ENCODE assay signal across 19 mouse cellular contexts in genomic region chr19:32522247-32522646, GRCm38 (mm10).
"Had no signal": no experiment of that assay in that cellular context is flagged by ENCODE, and none has a peak within 500 bp of the region (broad histone marks: within the 10 kb centered on the region; RNA-seq: fewer than 3 reads in every experiment).

No protein-coding gene starts in this region.

- H3K4me2 ChIP-seq: kidney, embryonic 15.5 days; liver, embryonic 15.5 days; midbrain, embryonic 11.5 days had no signal

- H3K27me3 ChIP-seq: kidney, embryonic 15.5 days; liver, embryonic 15.5 days had no signal

- H3K4me1 ChIP-seq: kidney, embryonic 15.5 days had no signal

- H3K27ac ChIP-seq: kidney, embryonic 15.5 days; left cerebral cortex, adult 2 months; liver, embryonic 15.5 days; stomach, postnatal 0 days had no signal

- DNase-seq: kidney, adult 11 months; kidney, adult 8-10 months; kidney, postnatal 10 days; kidney, postnatal 36 days; layer of hippocampus, postnatal 36 days; left cerebral cortex, postnatal 4 days; lung, adult 2 months; lung, postnatal 14 days; lung, postnatal 4 days; midbrain, embryonic 14.5 days; thymus, adult 2 months; thymus, postnatal 14 days; thymus, postnatal 4 days had no signal

- H3K4me3 ChIP-seq: kidney, embryonic 15.5 days; left cerebral cortex, adult 2 months; liver, embryonic 15.5 days had no signal

- ATAC-seq: inflammation-experienced regulatory T-cells, adult 6 months had no signal

- H3K9me3 ChIP-seq: kidney, embryonic 15.5 days; liver, embryonic 15.5 days had no signal

- H3K9ac ChIP-seq: kidney, embryonic 15.5 days; liver, embryonic 15.5 days had no signal
